Mouse (Mus musculus) stomach, embryonic 14.5 days (tissue): ENCODE measurements around the gene Slc7a9. TPM values are rescaled to one million over a fixed set of nuclear protein-coding genes. Genes with fewer than 3 reads are reported as not detected.

ENCODE experiments used
- ATAC-seq: fragments of 200-750 bp; cut with Nextera tagmentation; 2 replicates; pipeline ENCODE4 v1.8.0; 2017; ENCODE audit warnings: low read depth, moderate TSS enrichment; ENCODE audit not compliant: insufficient number of reproducible peaks, insufficient read depth, low FRiP score
- H3K27ac ChIP-seq: fragments of 300-500 bp; sonication (generic); 2 replicates; pipeline ENCODE4 v1.5.1; 2014; ENCODE audit warnings: mild to moderate bottlenecking, low read length, moderate library complexity, mixed read lengths
- H3K27me3 ChIP-seq: fragments of 300-500 bp; sonication (generic); 2 replicates; pipeline ENCODE4 v1.6.1; 2014; ENCODE audit warnings: low read length, control low read depth, mixed read lengths; ENCODE audit not compliant: control insufficient read depth, insufficient read depth
- H3K36me3 ChIP-seq: fragments of 300-500 bp; sonication (generic); 2 replicates; pipeline ENCODE4 v1.6.1; 2014; ENCODE audit warnings: mild to moderate bottlenecking, control low read depth, low read length, moderate library complexity, mixed read lengths; ENCODE audit not compliant: control insufficient read depth, insufficient read depth
- H3K4me1 ChIP-seq: fragments of 300-500 bp; sonication (generic); 2 replicates; pipeline ENCODE4 v1.6.1; 2014; ENCODE audit warnings: low read length, control low read depth, mixed read lengths; ENCODE audit not compliant: control insufficient read depth, insufficient read depth
- H3K4me2 ChIP-seq: fragments of 300-500 bp; sonication (generic); replicated peaks from 2 replicates; pipeline ENCODE4 v1.6.1; 2014; ENCODE audit warnings: low read depth, low read length, control low read depth
- H3K4me3 ChIP-seq: fragments of 300-500 bp; sonication (generic); 2 replicates; pipeline ENCODE4 v1.5.1; 2014; ENCODE audit warnings: low read depth, low read length, control low read depth
- H3K9ac ChIP-seq: fragments of 300-500 bp; sonication (generic); replicated peaks from 2 replicates; pipeline ENCODE4 v1.6.1; 2014; ENCODE audit warnings: low read depth, mild to moderate bottlenecking, control low read depth, low read length, moderate library complexity, mixed read lengths
- H3K9me3 ChIP-seq: fragments of 300-500 bp; sonication (generic); 2 replicates; pipeline ENCODE4 v1.6.1; 2016; ENCODE audit warnings: low read depth, low read length, control low read depth; ENCODE audit not compliant: control insufficient read depth
- WGBS: fragments of 180-500 bp; shearing (Covaris S2); extraction: QIAGEN DNeasy Blood & Tissue Kit; methylation state at CpG from one replicate; pipeline ENCODE4 v1.1.7; 2014; 5-methylcytosine and 5-hydroxymethylcytosine counted together
- polyA plus RNA-seq: library from polyadenylated mRNA; unstranded; fragments of >200 nt; fragmentation: Nextera tagmentation; extraction: Ambion mirVana; gene quantifications from 2 replicates; pipeline ENCODE4 v1.2.1, GENCODE M21; 2014

Slc7a9 gene
- polyA plus RNA-seq, 1 experiment from 2014 or later: 0.85 TPM

GRCm38 (mm10) chr7:35486553-35486952, 38.0 kb downstream of the Slc7a9 start:
- H3K36me3 ChIP-seq: no peaks in the 10 kb centered on the region
- H3K27ac ChIP-seq: no peak overlapping the region
- no peak for ATAC-seq
- no peaks in the 10 kb centered on the region for H3K4me1 ChIP-seq
- no peak overlapping the region for H3K4me2 ChIP-seq
- no peaks in the 10 kb centered on the region for H3K9me3 ChIP-seq
- 89% methylated on average over 8 of the region's 8 CpGs for WGBS
- no peaks in the 10 kb centered on the region for H3K27me3 ChIP-seq
- H3K4me3 ChIP-seq: no peak overlapping the region
- H3K9ac ChIP-seq: no peak overlapping the region

GRCm38 (mm10) chr7:35490186-35490585, 41.6 kb downstream of the Slc7a9 start:
- H3K4me1 ChIP-seq: no peaks in the 10 kb centered on the region
- no peak overlapping the region for H3K4me2 ChIP-seq
- H3K27me3 ChIP-seq: no peaks in the 10 kb centered on the region
- H3K4me3 ChIP-seq: no peak overlapping the region
- no peaks in the 10 kb centered on the region for H3K9me3 ChIP-seq
- no peak for ATAC-seq
- H3K36me3 ChIP-seq: no peaks in the 10 kb centered on the region
- no peak overlapping the region for H3K9ac ChIP-seq
- H3K27ac ChIP-seq: no peak overlapping the region
- WGBS: 90% methylated on average over 2 of the region's 2 CpGs

- H3K27me3 ChIP-seq: no peaks in the 10 kb centered on the region
- no peaks in the 10 kb centered on the region for H3K9me3 ChIP-seq
- no peak overlapping the region for H3K4me2 ChIP-seq
- H3K9ac ChIP-seq: no peak overlapping the region
- H3K36me3 ChIP-seq: no peaks in the 10 kb centered on the region
- no peak overlapping the region for H3K27ac ChIP-seq
- WGBS: 90% methylated on average over 1 of the region's 1 CpGs
- H3K4me3 ChIP-seq: no peak overlapping the region
- no peaks in the 10 kb centered on the region for H3K4me1 ChIP-seq
- ATAC-seq: no peak
These were observed 42.4 kb downstream of the Slc7a9 start for GRCm38 (mm10) chr7:35491005-35491404.

- WGBS: 100% methylated on average over 2 of the region's 2 CpGs
- H3K9me3 ChIP-seq: no peaks in the 10 kb centered on the region
- no peak overlapping the region for H3K9ac ChIP-seq
- H3K4me2 ChIP-seq: no peak overlapping the region
- no peaks in the 10 kb centered on the region for H3K27me3 ChIP-seq
- no peak overlapping the region for H3K27ac ChIP-seq
- H3K4me3 ChIP-seq: no peak overlapping the region
- H3K4me1 ChIP-seq: no peaks in the 10 kb centered on the region
- no peaks in the 10 kb centered on the region for H3K36me3 ChIP-seq
- ATAC-seq: no peak
These were observed 48.9 kb downstream of the Slc7a9 start for GRCm38 (mm10) chr7:35497516-35497915.

GRCm38 (mm10) chr7:35501995-35502394, 53.4 kb downstream of the Slc7a9 start:
- Histone ChIP-seq H3K27me3 (no peaks in the 10 kb centered on the region), H3K4me3 (no peak overlapping the region), H3K36me3 (no peaks in the 10 kb centered on the region), H3K9me3 (no peaks in the 10 kb centered on the region), H3K4me2 (no peak overlapping the region), H3K9ac (no peak overlapping the region), H3K4me1 (no peaks in the 10 kb centered on the region), H3K27ac (no peak overlapping the region)
- ATAC-seq: no peak
- 19% methylated on average over 4 of the region's 4 CpGs for WGBS

Other genes with a start within 250 kb of the Slc7a9 start
- 9.0 and 9.7 TPM in 2 replicates for gene Lrp3, start 233.3 kb upstream of the Slc7a9 start, polyA plus RNA-seq
- 17.3 TPM in 2 replicates for gene Gpatch1, start 130.4 kb upstream of the Slc7a9 start, polyA plus RNA-seq
- 24.1 and 24.9 TPM in 2 replicates for gene Rhpn2, start 114.6 kb upstream of the Slc7a9 start, polyA plus RNA-seq
- gene Faap24, start 52.0 kb upstream of the Slc7a9 start, polyA plus RNA-seq: 14.4 and 16.4 TPM in 2 replicates
- gene Cep89, start 51.8 kb upstream of the Slc7a9 start, polyA plus RNA-seq: 39.6 and 46.6 TPM in 2 replicates
- 0.53 TPM in 1 of 2 replicates, not detected in the other for gene Tdrd12, start 88.9 kb downstream of the Slc7a9 start, polyA plus RNA-seq
- 52.0 and 60.5 TPM in 2 replicates for gene Nudt19, start 107.5 kb downstream of the Slc7a9 start, polyA plus RNA-seq
- 0.11 and 0.25 TPM in 2 replicates for gene Rgs9bp, start 136.8 kb downstream of the Slc7a9 start, polyA plus RNA-seq
- gene Ankrd27, start 137.4 kb downstream of the Slc7a9 start, polyA plus RNA-seq: 35.6 and 37.8 TPM in 2 replicates
- 269 and 284 TPM in 2 replicates for gene Pdcd5, start 198.7 kb downstream of the Slc7a9 start, polyA plus RNA-seq